Mouse (Mus musculus) liver, embryonic 14.5 days (tissue): ENCODE data around the gene Tnik. TPM values are rescaled to one million over a fixed set of nuclear protein-coding genes. Genes with fewer than 3 reads are reported as not detected.

Experiments
- ATAC-seq: fragments of 200-750 bp; cut with Nextera tagmentation; 2 replicates; pipeline ENCODE4 v1.8.0; 2017; ENCODE audit warnings: moderate number of reproducible peaks, mild to moderate bottlenecking, moderate library complexity; ENCODE audit not compliant: insufficient read depth
- DNase-seq, 3 experiments: peaks; one replicate each; pipeline ENCODE4 v3.0.0-alpha.2; 2012 to 2013; ENCODE audit warnings: low read depth in 3 of 3, low spot score in 3 of 3
- H3K27ac ChIP-seq: fragments of 300-500 bp; sonication (generic); 2 replicates; pipeline ENCODE4 v1.5.1; 2014; ENCODE audit warnings: moderate library complexity, mild to moderate bottlenecking, control low read depth, inconsistent platforms
- H3K27me3 ChIP-seq: fragments of 300-500 bp; sonication (generic); 2 replicates; pipeline ENCODE4 v1.6.1; 2014; ENCODE audit warnings: mild to moderate bottlenecking, low read length, moderate library complexity; ENCODE audit not compliant: control insufficient read depth, insufficient read depth
- H3K36me3 ChIP-seq: fragments of 300-500 bp; sonication (generic); replicated peaks from 2 replicates; pipeline ENCODE4 v1.6.1; 2014; ENCODE audit warnings: low read depth; ENCODE audit not compliant: control insufficient read depth, insufficient read depth
- H3K4me1 ChIP-seq, 2 experiments: fragments of 200-500 bp in 1 of 2; fragments of 300-500 bp in 1 of 2; sonication (generic) in 1 of 2; replicated peaks; 2 replicates each; pipeline ENCODE4 v1.6.1; 2012 to 2014; ENCODE audit warnings: antibody characterized with exemption in 1 of 2, inconsistent platforms in 1 of 2, low read length in 1 of 2; ENCODE audit not compliant: control insufficient read depth in 2 of 2, insufficient read depth in 2 of 2
- H3K4me2 ChIP-seq: fragments of 300-500 bp; sonication (generic); 2 replicates; pipeline ENCODE4 v1.6.1; 2014; ENCODE audit warnings: low read depth, mild to moderate bottlenecking, control low read depth, moderate library complexity
- H3K4me3 ChIP-seq, 2 experiments: fragments of 200-500 bp in 1 of 2; fragments of 300-500 bp in 1 of 2; sonication (generic) in 1 of 2; 2 replicates each; pipeline ENCODE4 v1.5.1; 2012 to 2014; ENCODE audit warnings: low read depth in 2 of 2, low read length in 2 of 2, mild to moderate bottlenecking in 2 of 2, control low read depth in 1 of 2, inconsistent platforms in 1 of 2, moderate library complexity in 1 of 2; ENCODE audit not compliant: insufficient read depth in 1 of 2
- H3K9ac ChIP-seq: fragments of 300-500 bp; sonication (generic); replicated peaks from 2 replicates; pipeline ENCODE4 v1.6.1; 2014; ENCODE audit warnings: mild to moderate bottlenecking, control low read depth, moderate library complexity
- H3K9me3 ChIP-seq: fragments of 300-500 bp; sonication (generic); 2 replicates; pipeline ENCODE4 v1.6.1; 2016; ENCODE audit warnings: low read length, mixed read lengths; ENCODE audit not compliant: control insufficient read depth
- CTCF ChIP-seq: IDR thresholded peaks from 2 replicates; pipeline ENCODE4 v1.5.1; 2016; ENCODE audit warnings: antibody characterized with exemption, low read depth, control low read depth
- EP300 ChIP-seq: IDR thresholded peaks from 2 replicates; pipeline ENCODE4 v1.6.1; 2016; ENCODE audit warnings: antibody characterized with exemption, low read depth
- WGBS: fragments of 180-500 bp; shearing (Covaris S2); extraction: QIAGEN DNeasy Blood & Tissue Kit; methylation state at CpG from one replicate; pipeline ENCODE4 v1.1.7; 2014; ENCODE audit not compliant: insufficient replicate concordance; 5-methylcytosine and 5-hydroxymethylcytosine counted together
- polyA plus RNA-seq, 2 experiments: library from polyadenylated mRNA; depleted of rRNA in 1 of 2; stranded (reverse) in 1 of 2; unstranded in 1 of 2; fragments of >200 nt; fragmentation: Nextera tagmentation in 1 of 2; extraction: Ambion mirVana in 1 of 2; gene quantifications; 2 replicates each; pipeline versions ENCODE4 v1.2.1 to v1.2.3; 2012 to 2014

Gene Tnik
- polyA plus RNA-seq, 2 experiments = 0.89 to 2.0 TPM

DNA sequence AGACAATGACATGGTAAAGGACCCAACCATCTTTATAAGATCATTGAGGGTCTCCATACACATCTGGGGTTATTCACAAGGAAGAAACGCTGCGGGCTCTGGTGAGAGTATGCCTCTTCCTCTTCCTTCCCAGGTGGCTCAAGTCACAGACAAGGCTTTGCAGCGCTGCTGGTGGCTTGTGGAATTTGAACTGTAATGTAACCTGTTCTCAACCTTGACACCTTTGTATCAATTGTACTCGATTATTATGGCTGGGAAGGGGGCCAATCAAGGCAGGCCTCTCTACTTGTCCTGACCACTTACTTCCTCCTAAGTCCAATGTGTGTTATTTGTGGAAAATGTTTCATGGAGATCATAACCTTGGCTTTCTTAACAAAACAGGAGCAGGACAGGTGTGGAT lies 30.1 kb upstream of the Tnik start:
- Histone ChIP-seq H3K4me3 (no peak overlapping the region), H3K27ac (no peak overlapping the region), H3K9ac (no peak overlapping the region), H3K36me3 (no peaks in the 10 kb centered on the region), H3K27me3 (no peaks in the 10 kb centered on the region), H3K4me2 (no peak overlapping the region), H3K9me3 (no peaks in the 10 kb centered on the region), H3K4me1 (peaks cover 0 to 1% of the 10 kb centered on the region in 2 experiments; a peak in 1 of 4 replicates)
- ATAC-seq = no peak
- TF ChIP-seq CTCF = no peak
- TF ChIP-seq EP300 = no peak
- DNase-seq = no peak
- 59% methylated on average over 4 of the region's 4 CpGs for WGBS

DNA sequence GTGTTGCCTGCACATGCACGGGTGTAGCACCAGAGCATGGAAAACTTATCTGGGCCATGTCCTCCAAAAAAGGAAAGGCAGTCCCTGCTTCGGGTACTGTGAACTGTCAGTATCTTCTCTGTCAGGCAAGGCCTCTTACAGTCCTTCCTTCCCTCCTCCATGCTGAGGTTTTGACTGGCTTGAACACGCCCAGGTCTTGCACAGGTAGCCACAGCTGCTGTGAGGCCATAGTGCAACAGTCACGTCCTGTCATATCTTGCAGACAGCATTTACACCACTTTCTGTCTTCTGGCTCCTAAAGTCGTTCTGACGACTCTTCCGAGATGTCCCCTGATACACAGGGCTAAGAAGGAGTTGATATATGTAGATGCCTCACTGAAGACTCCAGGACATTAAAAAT lies 28.8 kb upstream of the Tnik start:
- no peak overlapping the region for H3K4me3 ChIP-seq
- DNase-seq = no peak
- TF ChIP-seq EP300 (no peak), CTCF (no peak)
- 46% methylated on average over 7 of the region's 7 CpGs for WGBS
- no peak overlapping the region for H3K9ac ChIP-seq
- no peak for ATAC-seq
- no peaks in the 10 kb centered on the region for H3K36me3 ChIP-seq
- no peak overlapping the region for H3K4me2 ChIP-seq
- no peaks in the 10 kb centered on the region for H3K27me3 ChIP-seq
- H3K4me1 ChIP-seq = peaks cover 0 to 1% of the 10 kb centered on the region in 2 experiments; a peak in 1 of 4 replicates
- no peak overlapping the region for H3K27ac ChIP-seq
- no peaks in the 10 kb centered on the region for H3K9me3 ChIP-seq

DNA sequence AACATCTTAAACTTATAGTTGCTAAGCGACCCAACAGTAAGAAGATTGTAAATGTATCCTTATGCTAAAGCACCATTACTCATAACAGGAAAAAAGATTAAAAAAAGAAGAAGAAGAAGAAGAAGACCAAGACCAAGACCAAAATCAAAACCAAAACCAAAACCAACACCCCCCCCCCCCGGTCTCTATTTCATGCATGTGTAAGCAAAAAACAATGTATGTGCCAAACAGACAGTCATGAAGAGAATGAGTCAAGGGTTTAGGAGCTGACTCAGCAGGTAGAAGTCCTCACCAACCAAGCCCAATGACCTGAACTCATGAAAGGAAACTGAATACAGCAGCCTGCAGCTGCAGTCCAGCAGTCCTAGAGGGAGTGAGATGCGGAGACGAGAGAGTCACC lies 26.3 kb upstream of the Tnik start:
- Histone ChIP-seq H3K9me3 (no peaks in the 10 kb centered on the region), H3K9ac (no peak overlapping the region), H3K4me3 (no peak overlapping the region), H3K27ac (no peak overlapping the region), H3K27me3 (no peaks in the 10 kb centered on the region), H3K4me1 (no peaks in the 10 kb centered on the region), H3K4me2 (no peak overlapping the region), H3K36me3 (no peaks in the 10 kb centered on the region)
- TF ChIP-seq CTCF = no peak
- TF ChIP-seq EP300 = no peak
- DNase-seq (no peak), ATAC-seq (no peak)
- 67% methylated on average over 4 of the region's 4 CpGs for WGBS

DNA sequence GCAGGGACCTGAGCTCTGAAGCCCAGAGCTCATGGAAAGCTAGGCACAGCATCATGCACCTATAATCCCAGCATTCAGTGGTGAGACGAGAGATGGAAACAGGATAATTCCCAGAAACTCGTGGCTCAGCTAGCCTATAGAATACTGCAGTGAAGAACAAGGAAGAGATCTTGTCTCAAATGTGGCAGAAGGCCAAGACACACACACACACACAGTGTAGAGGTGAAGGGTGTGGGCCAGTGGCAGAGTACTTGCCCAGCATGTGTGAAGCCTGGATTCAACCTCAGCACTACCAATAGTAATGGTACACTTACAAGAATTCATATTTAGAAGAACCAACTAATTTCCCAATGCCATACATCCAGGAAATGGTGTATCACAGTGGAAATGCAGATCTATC lies 24.9 kb upstream of the Tnik start:
- ATAC-seq = no peak
- WGBS = 37% methylated on average over 2 of the region's 2 CpGs

DNA sequence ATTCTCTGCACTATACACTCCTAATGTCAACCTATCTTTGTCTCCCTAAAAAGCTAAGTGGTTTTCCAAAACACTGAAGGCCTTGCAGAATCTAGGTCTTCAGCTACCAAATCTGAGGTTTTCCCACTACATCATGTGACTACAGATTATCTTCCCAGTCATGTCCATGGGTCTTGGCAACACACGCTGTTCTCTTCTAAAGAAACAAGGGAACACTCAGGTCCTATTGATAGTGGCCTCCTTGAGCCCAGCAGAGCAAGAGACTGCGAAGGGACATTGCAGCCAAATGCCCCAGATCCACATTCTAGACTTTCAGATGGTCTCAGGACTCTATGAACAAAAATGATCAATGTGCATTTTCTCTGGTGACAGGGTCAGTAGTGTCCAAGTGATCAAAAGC lies 20.5 kb upstream of the Tnik start:
- DNase-seq = no peak
- Histone ChIP-seq H3K4me2 (no peak overlapping the region), H3K4me3 (no peak overlapping the region), H3K4me1 (0 out of 4 replicates have a peak, but pooled peaks cover 0 to 4% of the 10 kb centered on the region in 2 experiments), H3K9me3 (no peaks in the 10 kb centered on the region), H3K27me3 (no peaks in the 10 kb centered on the region), H3K9ac (no peak overlapping the region), H3K27ac (no peak overlapping the region), H3K36me3 (no peaks in the 10 kb centered on the region)
- no peak for ATAC-seq
- WGBS = 59% methylated on average over 2 of the region's 2 CpGs
- TF ChIP-seq CTCF (no peak), EP300 (no peak)

More for the DNA sequence above, 24.9 kb upstream of the Tnik start:
- H3K4me3 ChIP-seq = no peak overlapping the region
- DNase-seq = no peak
- H3K9me3 ChIP-seq = no peaks in the 10 kb centered on the region
- H3K4me2 ChIP-seq = no peak overlapping the region
- no peak overlapping the region for H3K9ac ChIP-seq
- H3K27me3 ChIP-seq = no peaks in the 10 kb centered on the region
- H3K36me3 ChIP-seq = no peaks in the 10 kb centered on the region
- H3K27ac ChIP-seq = no peak overlapping the region
- TF ChIP-seq EP300 = no peak
- TF ChIP-seq CTCF = no peak
- no peaks in the 10 kb centered on the region for H3K4me1 ChIP-seq
